Mouse (Mus musculus): ENCODE results near the gene Dgkh. TPM values are rescaled to one million over a fixed set of nuclear protein-coding genes. Genes with fewer than 3 reads are reported as not detected.
"Not testable (repeated sequence)": the region's sequence is repeated elsewhere in the genome, so short reads cannot be mapped to it uniquely, and the experiment has no call there.

The Dgkh gene
- total and polyA plus RNA-seq, 2 experiments from 2014 or later = 1.2 to 4.7 TPM

DNA sequence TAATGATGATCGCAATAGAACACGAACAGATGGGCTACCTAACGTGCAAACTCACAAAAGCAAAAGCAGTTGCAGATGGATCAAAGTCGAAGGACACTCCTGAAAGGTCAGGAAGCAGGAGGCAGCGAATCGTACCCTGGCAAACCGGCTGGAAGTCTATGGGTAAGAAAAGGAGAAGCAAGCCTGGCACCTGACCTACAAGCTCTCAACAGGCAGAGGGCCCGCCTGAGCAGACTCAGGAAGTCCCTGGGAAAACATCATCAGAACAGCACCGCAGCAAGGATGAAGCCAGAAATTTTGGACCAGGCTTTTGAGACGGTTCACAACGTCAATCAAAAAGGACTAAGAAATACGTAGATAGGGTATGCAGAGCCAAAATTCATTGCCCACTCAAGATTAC lies 1.3 kb downstream of the Dgkh start:
- H3K9ac ChIP-seq (replicated peaks; ENCODE audit: low read depth, low read length) = no peak overlapping the region
- no peak for DNase-seq (ENCODE audit: low spot score)

DNA sequence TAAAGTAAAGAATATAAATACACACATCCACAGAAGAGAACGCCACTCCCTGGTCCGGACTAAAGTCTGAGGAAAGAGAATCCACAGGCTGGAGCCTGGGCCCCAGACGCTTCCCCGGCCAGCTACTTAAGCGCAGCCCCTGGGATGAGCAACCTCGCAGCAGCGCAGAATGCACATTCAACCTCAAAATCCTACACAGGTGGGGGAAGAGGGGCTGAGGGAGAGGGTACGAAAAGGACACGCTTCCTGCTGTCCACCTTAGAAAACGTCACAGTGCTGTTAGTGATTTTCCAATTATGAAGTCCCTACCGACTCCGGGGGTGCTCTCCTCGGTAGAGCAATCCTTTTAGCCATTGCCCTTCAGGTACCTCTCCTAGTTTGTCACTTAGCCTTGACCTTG lies 6.6 kb downstream of the Dgkh start:
- TF ChIP-seq EP300 (IDR thresholded peaks at IDR 0.05; ENCODE audit: low read depth) (no peak), CTCF (IDR thresholded peaks at IDR 0.05; ENCODE audit: low read depth) (no peak)
- H3K4me1 ChIP-seq (ENCODE audit: control insufficient read depth, insufficient read depth) = 0 out of 2 replicates have a peak, but pooled peaks cover 4% of the 10 kb centered on the region
- ATAC-seq (ENCODE audit: insufficient read depth, low read depth) = peak; percentile 4; the same call in 1 of the 2 replicates
- no peaks in the 10 kb centered on the region for H3K36me3 ChIP-seq (replicated peaks; ENCODE audit: control insufficient read depth, insufficient read depth, low read length)
- 35% methylated on average over 13 of the region's 13 CpGs for WGBS
- peak overlapping the region; percentile 79 for H3K4me2 ChIP-seq (ENCODE audit: low read depth, low read length)
- H3K27me3 ChIP-seq (ENCODE audit: control insufficient read depth, insufficient read depth, low read length) = no peaks in the 10 kb centered on the region
- no peak for DNase-seq (ENCODE audit: low spot score)
- H3K27ac ChIP-seq (ENCODE audit: low read depth) = peak overlapping the region; percentile 76; the same call in 1 of the 2 replicates
- H3K9me3 ChIP-seq (replicated peaks; ENCODE audit: control insufficient read depth, low read length) = no peaks in the 10 kb centered on the region
- H3K4me3 ChIP-seq (ENCODE audit: low read depth, low read length) = peak overlapping the region; percentile 71
- peak overlapping the region; percentile 53; the same call in 1 of the 2 replicates for H3K9ac ChIP-seq (replicated peaks; ENCODE audit: low read depth, low read length)

More for the DNA sequence above, 1.3 kb downstream of the Dgkh start:
- Histone ChIP-seq H3K36me3 (replicated peaks; ENCODE audit: control insufficient read depth, insufficient read depth, low read length) (no peaks in the 10 kb centered on the region), H3K27me3 (ENCODE audit: control insufficient read depth, insufficient read depth, low read length) (no peaks in the 10 kb centered on the region), H3K4me2 (ENCODE audit: low read depth, low read length) (peak overlapping the region; percentile 82), H3K9me3 (replicated peaks; ENCODE audit: control insufficient read depth, low read length) (no peaks in the 10 kb centered on the region), H3K4me3 (ENCODE audit: low read depth, low read length) (peak overlapping the region; percentile 86), H3K27ac (ENCODE audit: low read depth) (no peak overlapping the region), H3K4me1 (ENCODE audit: control insufficient read depth, insufficient read depth) (0 out of 2 replicates have a peak, but pooled peaks cover 9% of the 10 kb centered on the region)
- no peak for ATAC-seq (ENCODE audit: insufficient read depth, low read depth)
- TF ChIP-seq EP300 (IDR thresholded peaks at IDR 0.05; ENCODE audit: low read depth) = no peak
- 0 out of 2 replicates have a peak, but pooled peaks have one; percentile 16 for TF ChIP-seq CTCF (IDR thresholded peaks at IDR 0.05; ENCODE audit: low read depth)
- 20% methylated on average over 12 of the region's 12 CpGs for WGBS

DNA sequence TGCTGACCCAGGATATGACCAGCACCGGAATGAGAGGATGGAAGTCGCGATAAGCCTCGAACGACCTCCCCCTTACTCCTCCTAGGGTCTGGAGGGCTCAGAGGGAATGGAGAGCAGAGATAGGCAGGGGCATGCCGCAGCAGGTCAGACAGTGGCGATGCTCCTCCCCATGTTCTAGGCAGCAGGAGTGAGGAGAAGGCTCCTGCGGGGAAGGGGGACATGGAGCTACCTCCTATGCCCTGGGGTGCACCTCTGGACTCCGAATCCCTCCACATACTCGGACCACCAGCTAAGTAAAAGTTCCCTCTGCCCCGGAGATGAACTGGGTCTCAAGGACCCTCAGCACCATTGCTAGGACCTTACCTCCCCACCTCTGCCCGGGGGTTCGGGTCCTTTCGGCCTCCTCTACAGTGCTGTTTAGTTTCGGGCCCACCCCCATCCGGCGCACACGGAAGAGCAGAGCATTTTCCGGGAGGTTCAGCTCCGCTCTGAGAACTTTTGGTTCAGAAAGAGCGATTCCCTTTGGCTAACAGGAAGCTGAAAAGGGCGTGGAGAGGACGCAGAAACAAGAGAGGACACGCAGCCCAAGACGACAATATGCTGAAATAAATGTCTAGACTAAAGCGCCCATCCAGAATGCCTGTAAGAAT lies 7.1 kb downstream of the Dgkh start:
- no peak for TF ChIP-seq CTCF (IDR thresholded peaks at IDR 0.05; ENCODE audit: low read depth)
- no peak for TF ChIP-seq EP300 (IDR thresholded peaks at IDR 0.05; ENCODE audit: low read depth)
- no peaks in the 10 kb centered on the region for H3K27me3 ChIP-seq (ENCODE audit: control insufficient read depth, insufficient read depth, low read length)
- no peaks in the 10 kb centered on the region for H3K36me3 ChIP-seq (replicated peaks; ENCODE audit: control insufficient read depth, insufficient read depth, low read length)
- DNase-seq (ENCODE audit: low spot score) (peak; percentile 29), ATAC-seq (ENCODE audit: insufficient read depth, low read depth) (peak; percentile 62)
- no peaks in the 10 kb centered on the region for H3K9me3 ChIP-seq (replicated peaks; ENCODE audit: control insufficient read depth, low read length)
- H3K9ac ChIP-seq (replicated peaks; ENCODE audit: low read depth, low read length) = peak overlapping the region; percentile 53
- H3K4me1 ChIP-seq (ENCODE audit: control insufficient read depth, insufficient read depth) = no peaks in the 10 kb centered on the region
- H3K4me3 ChIP-seq (ENCODE audit: low read depth, low read length) = peak overlapping the region; percentile 71
- peak overlapping the region; percentile 76 for H3K27ac ChIP-seq (ENCODE audit: low read depth)
- 4% methylated on average over 26 of the region's 26 CpGs for WGBS
- H3K4me2 ChIP-seq (ENCODE audit: low read depth, low read length) = peak overlapping the region; percentile 79

DNA sequence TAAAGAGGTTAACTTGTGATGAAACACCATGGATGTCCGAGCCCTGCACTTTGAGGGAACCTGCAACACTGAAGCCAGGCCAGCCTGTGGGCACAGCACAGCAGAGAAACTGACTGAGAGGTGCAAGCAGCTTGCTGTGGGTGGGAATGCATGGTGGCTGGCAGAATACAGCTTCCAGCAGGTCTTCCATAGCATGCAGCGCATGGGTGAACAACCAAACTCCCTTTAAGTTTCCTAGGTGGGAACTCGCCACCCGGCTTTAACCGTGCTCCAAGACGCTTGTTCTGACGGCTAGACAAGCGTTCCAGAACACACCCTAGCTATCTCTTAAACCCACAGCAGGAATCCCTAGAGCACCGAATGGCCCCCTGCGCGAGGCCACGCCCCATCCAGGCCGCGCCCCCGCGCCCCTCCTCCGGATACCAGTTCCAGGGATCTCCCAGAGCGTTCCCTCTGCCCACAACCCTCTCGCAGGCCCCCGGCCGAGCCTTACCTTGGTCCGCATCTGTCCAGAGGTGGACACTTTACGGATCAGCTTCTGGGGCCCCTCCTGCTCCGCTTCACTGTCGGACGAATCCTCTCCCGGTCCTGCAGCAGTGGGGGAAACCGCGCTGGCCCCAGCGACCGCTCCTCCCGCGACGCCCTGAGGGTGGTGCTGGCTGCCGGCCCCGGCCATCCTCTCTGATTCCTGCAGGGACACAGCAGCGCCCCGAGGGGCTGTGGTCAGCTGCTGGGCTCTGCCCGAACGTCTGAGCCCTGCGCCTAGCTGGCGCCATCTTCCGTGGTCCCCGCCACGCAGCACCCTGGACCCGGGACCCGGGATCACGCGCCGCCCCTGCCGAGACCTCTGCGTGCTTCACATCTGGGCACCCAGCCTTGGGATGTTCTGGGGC lies 7.9 kb downstream of the Dgkh start:
- Histone ChIP-seq H3K4me3 (ENCODE audit: low read depth, low read length) (peak overlapping the region; percentile 71), H3K27ac (ENCODE audit: low read depth) (peak overlapping the region; percentile 76), H3K27me3 (ENCODE audit: control insufficient read depth, insufficient read depth, low read length) (no peaks in the 10 kb centered on the region), H3K4me1 (ENCODE audit: control insufficient read depth, insufficient read depth) (no peaks in the 10 kb centered on the region), H3K36me3 (replicated peaks; ENCODE audit: control insufficient read depth, insufficient read depth, low read length) (no peaks in the 10 kb centered on the region), H3K4me2 (ENCODE audit: low read depth, low read length) (peak overlapping the region; percentile 79), H3K9ac (replicated peaks; ENCODE audit: low read depth, low read length) (peak overlapping the region; percentile 53), H3K9me3 (replicated peaks; ENCODE audit: control insufficient read depth, low read length) (no peaks in the 10 kb centered on the region)
- DNase-seq (ENCODE audit: low spot score) (peak; percentile 61), ATAC-seq (ENCODE audit: insufficient read depth, low read depth) (peak; percentile 87)
- 1% methylated on average over 52 of the region's 52 CpGs for WGBS
- TF ChIP-seq CTCF (IDR thresholded peaks at IDR 0.05; ENCODE audit: low read depth) (peak; percentile 41), EP300 (IDR thresholded peaks at IDR 0.05; ENCODE audit: low read depth) (0 out of 2 replicates have a peak, but pooled peaks have one; percentile 23)

DNA sequence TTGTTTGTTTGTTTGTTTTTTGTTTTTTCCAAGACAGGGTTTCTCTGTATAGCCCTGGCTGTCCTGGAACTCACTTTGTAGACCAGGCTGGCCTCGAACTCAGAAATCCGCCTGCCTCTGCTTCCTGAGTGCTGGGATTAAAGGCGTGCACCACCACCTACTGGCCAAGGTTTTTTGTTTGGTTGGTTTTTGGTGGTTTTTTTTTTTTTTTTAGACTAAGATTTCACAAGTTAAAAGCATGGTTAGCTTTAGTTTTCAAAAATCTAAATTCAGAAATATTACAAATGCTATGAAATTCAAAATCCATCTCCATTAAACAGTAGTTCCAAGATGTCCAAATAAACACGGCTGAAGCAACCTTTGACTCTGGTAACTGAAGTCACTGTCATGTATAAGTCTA lies 8.9 kb downstream of the Dgkh start:
- H3K4me3 ChIP-seq (ENCODE audit: low read depth, low read length); DNase-seq (ENCODE audit: low spot score); H3K9me3 ChIP-seq (replicated peaks; ENCODE audit: control insufficient read depth, low read length); H3K27ac ChIP-seq (ENCODE audit: low read depth); H3K4me1 ChIP-seq (ENCODE audit: control insufficient read depth, insufficient read depth); H3K9ac ChIP-seq (replicated peaks; ENCODE audit: low read depth, low read length); ATAC-seq (ENCODE audit: insufficient read depth, low read depth); H3K36me3 ChIP-seq (replicated peaks; ENCODE audit: control insufficient read depth, insufficient read depth, low read length); H3K27me3 ChIP-seq (ENCODE audit: control insufficient read depth, insufficient read depth, low read length); H3K4me2 ChIP-seq (ENCODE audit: low read depth, low read length): not testable (repeated sequence)
- 91% methylated on average over 4 of the region's 4 CpGs for WGBS

All from heart, postnatal 0 days (tissue).